Mouse (Mus musculus): ENCODE data around the gene Nudcd3. TPM values are rescaled to one million over a fixed set of nuclear protein-coding genes. Genes with fewer than 3 reads are reported as not detected.

Gene Nudcd3
- polyA plus RNA-seq, 1 experiment from 2014 or later, result 47.9 TPM

GRCm38 (mm10) chr11:6159704-6160275 is 40.4 kb downstream of the Nudcd3 start:
- H3K9me3 ChIP-seq (ENCODE audit: control insufficient read depth, low read length), result no peaks in the 10 kb centered on the region
- no peaks in the 10 kb centered on the region for H3K36me3 ChIP-seq (ENCODE audit: control insufficient read depth, insufficient read depth, low read length)
- H3K9ac ChIP-seq (ENCODE audit: low read length), result no peak overlapping the region
- DNase-seq (ENCODE audit: low spot score) (no peak), ATAC-seq (replicated peaks; ENCODE audit: low FRiP score) (no peak)
- no peaks in the 10 kb centered on the region for H3K27me3 ChIP-seq (ENCODE audit: control insufficient read depth, insufficient read depth, low read length)
- H3K4me1 ChIP-seq (replicated peaks; ENCODE audit: control insufficient read depth, insufficient read depth, low read length), result no peaks in the 10 kb centered on the region
- H3K27ac ChIP-seq (ENCODE audit: low read depth, low read length), result no peak overlapping the region
- WGBS, result 87% methylated on average over 4 of the region's 4 CpGs
- H3K4me2 ChIP-seq (ENCODE audit: low read depth, low read length, severe bottlenecking), result no peak overlapping the region
- no peak overlapping the region for H3K4me3 ChIP-seq (ENCODE audit: low read depth, low read length)

- no peak for DNase-seq (ENCODE audit: low spot score)
- H3K9ac ChIP-seq (ENCODE audit: low read length), result no peak overlapping the region
- no peak overlapping the region for H3K4me3 ChIP-seq (ENCODE audit: low read depth, low read length)
- no peak overlapping the region for H3K4me2 ChIP-seq (ENCODE audit: low read depth, low read length, severe bottlenecking)
- no peaks in the 10 kb centered on the region for H3K9me3 ChIP-seq (ENCODE audit: control insufficient read depth, low read length)
- H3K27ac ChIP-seq (ENCODE audit: low read depth, low read length), result no peak overlapping the region
- no peaks in the 10 kb centered on the region for H3K4me1 ChIP-seq (replicated peaks; ENCODE audit: control insufficient read depth, insufficient read depth, low read length)
- H3K27me3 ChIP-seq (ENCODE audit: control insufficient read depth, insufficient read depth, low read length), result no peaks in the 10 kb centered on the region
- H3K36me3 ChIP-seq (ENCODE audit: control insufficient read depth, insufficient read depth, low read length), result no peaks in the 10 kb centered on the region
- no peak for ATAC-seq (replicated peaks; ENCODE audit: low FRiP score)
- 96% methylated on average over 1 of the region's 1 CpGs for WGBS
Observed at GRCm38 (mm10) chr11:6158515-6158914, 41.7 kb downstream of the Nudcd3 start.

GRCm38 (mm10) chr11:6157119-6157518 is 43.1 kb downstream of the Nudcd3 start:
- H3K4me2 ChIP-seq (ENCODE audit: low read depth, low read length, severe bottlenecking), result no peak overlapping the region
- no peak overlapping the region for H3K9ac ChIP-seq (ENCODE audit: low read length)
- no peaks in the 10 kb centered on the region for H3K4me1 ChIP-seq (replicated peaks; ENCODE audit: control insufficient read depth, insufficient read depth, low read length)
- H3K36me3 ChIP-seq (ENCODE audit: control insufficient read depth, insufficient read depth, low read length), result no peaks in the 10 kb centered on the region
- H3K9me3 ChIP-seq (ENCODE audit: control insufficient read depth, low read length), result no peaks in the 10 kb centered on the region
- no peaks in the 10 kb centered on the region for H3K27me3 ChIP-seq (ENCODE audit: control insufficient read depth, insufficient read depth, low read length)
- 93% methylated on average over 5 of the region's 5 CpGs for whole genome bisulfite sequencing
- no peak for ATAC-seq (replicated peaks; ENCODE audit: low FRiP score)
- no peak overlapping the region for H3K27ac ChIP-seq (ENCODE audit: low read depth, low read length)
- DNase-seq (ENCODE audit: low spot score), result no peak
- H3K4me3 ChIP-seq (ENCODE audit: low read depth, low read length), result no peak overlapping the region

GRCm38 (mm10) chr11:6156651-6157050 is 43.6 kb downstream of the Nudcd3 start:
- Histone ChIP-seq H3K27me3 (ENCODE audit: control insufficient read depth, insufficient read depth, low read length) (no peaks in the 10 kb centered on the region), H3K27ac (ENCODE audit: low read depth, low read length) (no peak overlapping the region), H3K4me3 (ENCODE audit: low read depth, low read length) (no peak overlapping the region), H3K4me1 (replicated peaks; ENCODE audit: control insufficient read depth, insufficient read depth, low read length) (no peaks in the 10 kb centered on the region), H3K9me3 (ENCODE audit: control insufficient read depth, low read length) (no peaks in the 10 kb centered on the region), H3K36me3 (ENCODE audit: control insufficient read depth, insufficient read depth, low read length) (no peaks in the 10 kb centered on the region), H3K9ac (ENCODE audit: low read length) (no peak overlapping the region), H3K4me2 (ENCODE audit: low read depth, low read length, severe bottlenecking) (no peak overlapping the region)
- no peak for ATAC-seq (replicated peaks; ENCODE audit: low FRiP score)
- no peak for DNase-seq (ENCODE audit: low spot score)
- 86% methylated on average over 5 of the region's 5 CpGs for WGBS

GRCm38 (mm10) chr11:6154211-6154701 is 46.0 kb downstream of the Nudcd3 start:
- H3K36me3 ChIP-seq (ENCODE audit: control insufficient read depth, insufficient read depth, low read length), result no peaks in the 10 kb centered on the region; the same call in 1 of the 2 replicates
- 69% methylated on average over 3 of the region's 3 CpGs for WGBS
- no peak overlapping the region for H3K27ac ChIP-seq (ENCODE audit: low read depth, low read length)
- H3K9ac ChIP-seq (ENCODE audit: low read length), result no peak overlapping the region
- H3K27me3 ChIP-seq (ENCODE audit: control insufficient read depth, insufficient read depth, low read length), result no peaks in the 10 kb centered on the region
- DNase-seq (ENCODE audit: low spot score), result no peak
- no peak overlapping the region for H3K4me3 ChIP-seq (ENCODE audit: low read depth, low read length)
- no peaks in the 10 kb centered on the region for H3K4me1 ChIP-seq (replicated peaks; ENCODE audit: control insufficient read depth, insufficient read depth, low read length)
- H3K9me3 ChIP-seq (ENCODE audit: control insufficient read depth, low read length), result no peaks in the 10 kb centered on the region
- H3K4me2 ChIP-seq (ENCODE audit: low read depth, low read length, severe bottlenecking), result no peak overlapping the region
- no peak for ATAC-seq (replicated peaks; ENCODE audit: low FRiP score)

- WGBS, result 85% methylated on average over 4 of the region's 4 CpGs
Observed at GRCm38 (mm10) chr11:6152864-6153263, 47.4 kb downstream of the Nudcd3 start.

GRCm38 (mm10) chr11:6138233-6138950 is 61.8 kb downstream of the Nudcd3 start:
- ATAC-seq (replicated peaks; ENCODE audit: low FRiP score), result no peak
- no peaks in the 10 kb centered on the region for H3K27me3 ChIP-seq (ENCODE audit: control insufficient read depth, insufficient read depth, low read length)
- no peaks in the 10 kb centered on the region for H3K36me3 ChIP-seq (ENCODE audit: control insufficient read depth, insufficient read depth, low read length)
- H3K4me3 ChIP-seq (ENCODE audit: low read depth, low read length), result no peak overlapping the region
- no peak overlapping the region for H3K27ac ChIP-seq (ENCODE audit: low read depth, low read length)
- H3K4me2 ChIP-seq (ENCODE audit: low read depth, low read length, severe bottlenecking), result no peak overlapping the region
- H3K9me3 ChIP-seq (ENCODE audit: control insufficient read depth, low read length), result no peaks in the 10 kb centered on the region
- no peaks in the 10 kb centered on the region for H3K4me1 ChIP-seq (replicated peaks; ENCODE audit: control insufficient read depth, insufficient read depth, low read length)
- H3K9ac ChIP-seq (ENCODE audit: low read length), result no peak overlapping the region
- 77% methylated on average over 7 of the region's 7 CpGs for WGBS
- no peak for DNase-seq (ENCODE audit: low spot score)

More at GRCm38 (mm10) chr11:6152864-6153263, 47.4 kb downstream of the Nudcd3 start:
- no peaks in the 10 kb centered on the region for H3K27me3 ChIP-seq (ENCODE audit: control insufficient read depth, insufficient read depth, low read length)
- ATAC-seq (replicated peaks; ENCODE audit: low FRiP score) (no peak), DNase-seq (ENCODE audit: low spot score) (no peak)
- H3K27ac ChIP-seq (ENCODE audit: low read depth, low read length), result no peak overlapping the region
- peaks cover 7% of the 10 kb centered on the region for H3K36me3 ChIP-seq (ENCODE audit: control insufficient read depth, insufficient read depth, low read length)
- H3K4me1 ChIP-seq (replicated peaks; ENCODE audit: control insufficient read depth, insufficient read depth, low read length), result no peaks in the 10 kb centered on the region
- H3K9ac ChIP-seq (ENCODE audit: low read length), result no peak overlapping the region
- H3K9me3 ChIP-seq (ENCODE audit: control insufficient read depth, low read length), result no peaks in the 10 kb centered on the region
- no peak overlapping the region for H3K4me3 ChIP-seq (ENCODE audit: low read depth, low read length)
- H3K4me2 ChIP-seq (ENCODE audit: low read depth, low read length, severe bottlenecking), result no peak overlapping the region

- no peak overlapping the region for H3K9ac ChIP-seq (ENCODE audit: low read length)
- ATAC-seq (replicated peaks; ENCODE audit: low FRiP score), result no peak
- H3K27me3 ChIP-seq (ENCODE audit: control insufficient read depth, insufficient read depth, low read length), result no peaks in the 10 kb centered on the region
- H3K4me1 ChIP-seq (replicated peaks; ENCODE audit: control insufficient read depth, insufficient read depth, low read length), result no peaks in the 10 kb centered on the region
- no peaks in the 10 kb centered on the region for H3K36me3 ChIP-seq (ENCODE audit: control insufficient read depth, insufficient read depth, low read length)
- H3K4me2 ChIP-seq (ENCODE audit: low read depth, low read length, severe bottlenecking), result no peak overlapping the region
- H3K9me3 ChIP-seq (ENCODE audit: control insufficient read depth, low read length), result no peaks in the 10 kb centered on the region
- H3K4me3 ChIP-seq (ENCODE audit: low read depth, low read length), result no peak overlapping the region
- WGBS, result 89% methylated on average over 4 of the region's 4 CpGs
- H3K27ac ChIP-seq (ENCODE audit: low read depth, low read length), result no peak overlapping the region
- DNase-seq (ENCODE audit: low spot score), result no peak
Observed at GRCm38 (mm10) chr11:6132886-6133285, 67.3 kb downstream of the Nudcd3 start.

GRCm38 (mm10) chr11:6130578-6130977 is 69.6 kb downstream of the Nudcd3 start:
- Histone ChIP-seq H3K9me3 (ENCODE audit: control insufficient read depth, low read length) (no peaks in the 10 kb centered on the region), H3K4me1 (replicated peaks; ENCODE audit: control insufficient read depth, insufficient read depth, low read length) (no peaks in the 10 kb centered on the region), H3K27ac (ENCODE audit: low read depth, low read length) (no peak overlapping the region), H3K27me3 (ENCODE audit: control insufficient read depth, insufficient read depth, low read length) (no peaks in the 10 kb centered on the region), H3K36me3 (ENCODE audit: control insufficient read depth, insufficient read depth, low read length) (no peaks in the 10 kb centered on the region), H3K4me2 (ENCODE audit: low read depth, low read length, severe bottlenecking) (no peak overlapping the region), H3K9ac (ENCODE audit: low read length) (no peak overlapping the region), H3K4me3 (ENCODE audit: low read depth, low read length) (no peak overlapping the region)
- WGBS, result 91% methylated on average over 1 of the region's 1 CpGs
- ATAC-seq (replicated peaks; ENCODE audit: low FRiP score), result no peak
- no peak for DNase-seq (ENCODE audit: low spot score)

Data from forebrain, embryonic 11.5 days (tissue).